Mouse (Mus musculus) c-Kit-positive CD71-positive TER-119-positive erythroid progenitor cells, embryonic 14.5 days (primary cell): ENCODE measurements around the gene Evl.

Experiments
- DNase-seq: peaks from one replicate; pipeline ENCODE4 v3.0.0-alpha.2; 2013; ENCODE audit warnings: low spot score

Evl gene

DNA sequence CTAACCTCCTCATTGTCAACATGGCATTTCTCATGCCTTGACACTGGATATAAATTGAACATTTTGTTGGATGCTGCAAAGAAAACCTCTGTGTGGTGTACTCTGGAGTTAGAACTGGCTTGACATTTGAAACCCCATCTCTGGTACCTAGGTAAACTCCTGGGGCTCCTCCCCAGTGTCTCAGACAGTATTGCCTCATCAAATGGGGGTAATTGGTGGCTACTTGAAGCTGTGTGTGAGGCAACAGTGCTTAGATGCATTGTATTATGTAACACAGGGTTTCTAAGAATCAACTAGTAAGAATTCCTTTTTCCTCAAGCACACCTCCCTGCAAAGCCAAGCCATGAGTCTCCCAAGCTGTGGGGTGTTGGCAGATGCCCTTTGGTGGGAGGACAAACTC lies 93.3 kb downstream of the Evl start:
- no peak for DNase-seq

DNA sequence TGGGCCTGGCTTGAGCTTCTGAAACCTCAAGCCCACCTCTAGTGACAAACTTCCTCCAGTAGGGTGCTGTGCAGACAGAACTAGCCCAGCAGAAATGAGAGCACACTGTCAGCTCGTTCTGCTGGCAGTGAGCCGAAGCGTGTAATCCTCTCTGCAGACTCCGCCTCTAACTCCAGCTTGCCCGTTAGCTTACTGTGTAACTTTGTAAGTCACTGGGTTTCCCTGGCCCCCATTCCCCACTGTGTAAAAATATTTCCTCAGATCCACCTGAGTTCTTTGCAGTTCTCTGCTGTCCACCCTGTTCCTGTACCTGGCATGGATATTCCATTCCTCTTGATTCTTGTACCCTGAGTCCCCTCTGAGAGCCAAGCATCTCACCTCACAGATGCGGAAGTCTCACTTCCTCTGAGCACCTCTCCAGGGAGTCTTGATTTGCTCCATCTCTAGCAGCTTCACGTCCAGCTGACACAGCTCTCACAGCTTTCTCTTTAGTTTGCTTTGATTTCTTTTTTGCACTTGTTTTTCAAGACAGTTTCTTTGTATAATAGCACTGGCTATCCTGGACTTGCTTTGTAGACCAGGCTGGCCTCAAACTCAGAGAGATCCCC lies 96.6 kb downstream of the Evl start:
- no peak for DNase-seq

DNA sequence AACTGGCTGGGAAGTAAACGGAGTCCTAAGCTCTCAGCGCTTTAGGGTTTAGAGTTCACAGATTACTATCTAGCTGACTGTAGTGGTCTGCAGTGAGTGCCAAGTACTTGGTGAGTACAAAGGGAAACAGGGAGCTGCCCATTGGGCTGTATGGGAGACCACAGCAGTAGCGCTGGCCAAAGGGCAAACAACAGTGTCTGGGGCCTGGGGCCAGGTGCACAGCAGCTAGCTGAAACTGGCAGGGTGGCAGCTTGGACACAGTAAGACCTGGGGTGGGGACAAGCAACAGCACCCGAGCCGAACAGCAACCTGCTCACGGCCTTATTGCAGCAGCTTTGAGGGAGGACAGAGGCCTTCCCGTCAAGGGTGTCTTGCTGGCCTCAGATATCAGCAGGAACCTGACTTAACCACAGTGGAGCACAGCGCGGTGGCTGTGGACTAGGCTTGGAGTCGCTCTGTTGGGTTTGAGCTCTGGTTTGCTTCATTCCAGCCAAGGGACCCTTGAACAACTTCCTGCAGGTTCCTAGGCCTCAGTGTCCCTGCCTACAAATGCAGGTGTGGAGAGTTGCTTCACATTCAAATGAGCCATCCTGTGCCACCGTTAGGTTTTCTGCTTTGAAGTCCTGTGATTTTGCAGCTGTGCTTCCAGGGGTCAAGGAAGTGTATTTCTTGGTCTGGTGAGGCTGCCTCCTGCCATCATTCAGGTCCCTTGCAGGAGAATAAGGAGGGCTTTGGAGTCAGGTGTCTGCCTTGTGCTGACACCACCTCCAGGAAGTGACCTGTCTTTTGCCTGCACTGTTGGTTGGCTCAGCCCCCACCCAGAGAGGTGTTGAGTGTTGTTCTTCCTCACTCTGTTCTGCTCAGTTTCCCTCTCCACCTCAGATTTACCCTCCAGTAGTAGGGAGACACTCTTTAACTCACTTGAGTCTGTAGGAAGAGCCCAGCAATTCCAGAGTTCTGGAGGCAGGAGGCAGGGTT lies 99.1 kb downstream of the Evl start:
- no peak for DNase-seq

DNA sequence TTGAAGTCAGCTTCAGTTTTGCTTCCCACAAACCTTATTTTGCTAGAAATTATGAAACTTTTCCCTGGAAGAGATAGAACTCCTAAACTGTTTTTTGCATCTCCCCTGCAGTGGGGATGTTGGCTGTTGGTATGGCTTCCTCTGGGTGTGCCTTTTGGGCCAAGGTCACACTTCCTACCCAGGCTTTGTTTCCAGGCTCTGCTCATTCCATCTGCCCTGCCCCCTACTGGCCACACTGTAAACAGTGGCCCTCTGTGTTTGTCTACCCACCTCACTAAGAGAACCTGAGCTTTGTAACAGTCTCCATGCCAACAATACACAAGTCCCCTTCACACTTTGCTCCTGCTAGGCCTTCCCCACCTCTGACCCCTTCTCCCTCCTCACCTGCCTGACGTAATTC lies 102.8 kb downstream of the Evl start:
- DNase-seq = peak; percentile 12

DNA sequence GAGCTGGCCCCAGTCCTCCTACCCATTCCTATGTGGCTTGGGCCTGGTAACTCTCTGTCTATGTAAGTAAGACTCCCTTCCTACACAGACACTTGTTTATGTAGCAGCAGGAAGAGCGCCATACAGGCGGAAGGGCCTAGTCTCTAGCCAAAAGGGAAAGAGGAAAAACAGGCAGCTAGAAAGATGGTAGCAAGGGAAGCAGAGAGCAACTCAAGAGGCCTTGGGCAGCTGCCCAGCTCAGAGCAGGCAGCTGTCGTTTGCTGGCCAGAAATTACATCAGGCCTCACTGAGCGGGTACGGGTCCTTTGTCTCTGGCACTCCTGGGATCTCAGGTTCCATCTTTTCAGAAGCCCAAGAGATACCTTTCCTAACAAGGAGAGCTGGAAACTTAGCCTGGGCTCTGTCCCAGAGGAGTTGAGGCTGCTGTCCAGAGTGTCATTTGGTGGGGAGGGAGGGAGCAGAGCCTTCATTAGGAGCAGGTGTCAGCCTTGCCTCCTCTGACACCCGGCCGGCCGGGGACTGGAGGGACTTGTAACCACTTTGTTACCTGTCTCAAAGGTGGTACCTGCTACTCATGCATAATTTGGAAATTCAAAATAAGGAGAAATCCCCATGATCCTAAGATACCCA lies 114.2 kb downstream of the Evl start:
- DNase-seq = no peak

DNA sequence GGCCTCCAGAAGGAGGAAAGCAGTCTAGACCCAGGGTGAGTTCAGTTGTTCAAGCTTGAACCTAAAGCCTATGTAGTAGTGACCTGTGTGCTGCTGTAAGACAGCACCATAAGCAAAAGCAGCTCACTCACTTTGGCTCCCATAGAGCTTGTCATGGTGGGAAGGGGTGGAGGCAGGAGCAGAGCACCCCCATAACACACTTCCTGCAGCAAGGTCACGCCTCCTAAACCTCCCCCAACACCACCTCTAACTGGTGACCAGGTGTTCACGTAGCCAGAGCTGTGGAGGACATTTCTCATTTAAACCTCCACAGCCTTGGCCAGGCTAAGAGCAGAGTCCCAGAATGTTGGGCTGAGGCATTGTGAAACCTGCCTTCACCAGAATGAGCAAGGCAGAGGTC lies 117.0 kb downstream of the Evl start:
- no peak for DNase-seq

DNA sequence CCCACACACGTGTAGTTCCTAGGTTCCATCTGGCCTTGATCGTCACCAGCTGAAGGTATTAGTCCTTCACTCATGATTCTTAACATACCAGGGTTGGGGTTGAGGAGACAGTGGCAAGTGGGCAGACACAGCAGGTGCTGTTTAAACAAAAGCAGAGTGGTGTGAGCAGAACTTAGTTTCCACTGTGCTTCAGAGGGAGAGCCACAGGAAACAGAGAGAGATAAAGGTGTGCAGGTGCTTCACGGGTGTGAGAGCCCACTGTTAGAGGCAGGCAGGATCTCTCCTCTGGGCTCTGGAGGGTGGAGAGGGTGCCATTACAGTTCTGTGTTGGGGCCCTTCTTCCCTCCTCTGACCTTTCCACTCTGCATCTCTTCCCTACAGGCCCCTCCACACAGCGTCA lies 118.4 kb downstream of the Evl start:
- no peak for DNase-seq

DNA sequence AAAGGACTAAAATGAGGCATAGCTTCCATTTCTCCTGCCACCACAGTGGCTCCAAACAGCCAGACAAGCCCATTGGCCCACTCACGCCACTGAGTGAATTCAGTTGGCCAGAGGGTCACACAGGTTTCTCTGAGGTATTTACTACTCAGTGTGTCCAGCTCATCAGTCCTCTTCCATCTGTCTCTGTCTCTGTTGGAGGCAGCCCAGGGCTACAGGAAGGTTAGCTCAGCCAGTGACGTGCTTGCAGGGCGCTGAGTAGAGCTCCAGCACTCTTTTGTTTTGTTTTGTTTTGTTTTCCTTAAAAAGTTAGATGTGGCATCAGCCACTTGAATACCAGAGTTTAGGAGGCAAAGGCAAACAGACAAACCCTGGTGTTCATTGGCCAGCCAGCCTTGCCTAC lies 119.0 kb downstream of the Evl start:
- no peak for DNase-seq

DNA sequence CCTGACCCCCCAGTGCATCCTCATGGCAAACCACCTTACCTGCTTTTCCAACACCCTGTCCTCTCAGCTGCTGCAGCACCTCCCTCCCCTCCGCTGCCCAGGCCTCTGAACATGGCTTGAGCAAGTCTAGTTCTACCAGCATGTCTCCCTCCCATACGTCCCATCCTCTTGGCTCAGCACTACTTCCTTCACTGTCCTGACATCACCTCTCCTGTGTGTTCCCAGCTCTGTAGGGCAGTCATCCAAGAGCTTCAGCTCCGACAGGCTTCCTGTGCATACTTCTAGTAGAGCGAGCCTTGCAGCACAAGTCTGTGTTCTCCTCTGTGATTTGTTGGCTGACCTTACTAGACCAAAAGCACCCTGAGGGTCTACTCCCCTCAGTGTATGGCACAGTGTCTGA lies 120.0 kb downstream of the Evl start:
- no peak for DNase-seq

DNA sequence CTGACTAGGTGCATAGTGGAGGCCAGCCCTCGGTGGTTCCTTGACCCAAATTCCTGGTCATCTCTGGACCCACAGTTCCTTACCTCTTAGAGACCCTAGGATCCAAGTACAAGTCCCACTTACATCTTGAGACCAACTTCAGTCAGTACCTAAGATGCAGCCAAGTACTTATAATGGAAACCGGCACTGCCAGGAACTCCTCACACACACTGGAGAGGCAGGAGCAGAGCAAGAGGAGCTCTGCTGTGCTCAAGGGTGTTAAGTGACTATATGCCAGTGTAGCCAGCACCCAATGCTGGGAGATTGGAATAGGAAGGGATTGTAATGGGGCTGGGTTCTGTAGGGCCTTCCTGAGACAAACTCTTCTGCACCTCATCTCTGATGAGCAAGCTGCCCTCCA lies 120.4 kb downstream of the Evl start:
- no peak for DNase-seq

DNA sequence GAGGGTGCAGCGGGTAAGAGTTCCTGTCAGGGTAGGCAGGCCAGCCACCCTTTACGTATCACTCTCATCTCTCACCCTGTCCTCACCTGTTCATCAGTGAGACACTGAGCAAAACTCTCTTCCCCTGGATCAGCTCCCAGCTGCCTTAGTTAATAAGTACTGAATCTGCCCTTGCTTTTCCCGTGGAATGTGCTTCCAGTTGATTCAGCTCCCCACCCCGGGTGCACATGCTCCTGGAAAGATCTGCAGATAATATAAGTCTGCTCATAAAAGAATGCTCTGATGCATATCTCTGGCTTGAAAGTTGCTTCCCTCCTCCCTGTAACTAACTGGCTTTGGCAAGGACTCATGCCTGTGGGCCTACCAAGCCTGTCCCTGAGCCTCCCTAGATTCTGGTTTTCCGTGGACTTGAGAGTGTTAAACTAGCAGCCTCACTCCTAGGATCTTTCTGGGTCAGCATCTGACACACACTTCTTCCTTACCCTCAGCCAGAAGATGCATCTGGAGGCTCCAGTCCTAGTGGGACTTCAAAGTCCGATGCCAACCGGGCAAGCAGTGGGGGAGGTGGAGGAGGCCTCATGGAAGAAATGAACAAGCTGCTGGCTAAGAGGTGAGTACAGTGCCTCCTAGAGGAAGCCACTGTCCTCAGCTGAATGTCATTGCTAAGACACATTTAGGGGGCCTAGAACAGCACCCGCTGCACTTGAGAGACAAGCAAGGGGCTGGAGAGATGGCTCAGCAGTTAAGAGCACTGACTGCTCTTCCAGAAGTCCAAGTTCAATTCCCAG lies 121.3 kb downstream of the Evl start:
- DNase-seq = no peak

DNA sequence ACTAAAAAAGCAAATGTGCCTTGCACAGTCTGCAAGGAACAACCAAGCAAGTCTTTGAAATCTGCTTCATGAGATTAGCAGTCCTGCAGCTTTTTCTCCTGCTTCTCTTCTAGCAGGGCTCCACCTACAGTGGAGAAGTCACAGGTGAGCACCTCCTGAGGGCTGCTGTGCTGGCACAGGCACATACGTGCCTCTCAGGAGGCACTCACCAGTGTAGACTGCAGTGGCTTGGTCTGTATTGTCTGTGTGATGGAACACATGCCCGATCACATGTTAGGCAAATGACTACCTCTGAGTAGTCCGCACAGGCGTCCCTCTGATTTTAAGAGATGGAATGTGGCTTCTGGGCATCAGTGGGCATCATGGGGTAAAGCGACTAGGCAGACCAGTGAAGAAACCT lies 122.6 kb downstream of the Evl start:
- no peak for DNase-seq

DNA sequence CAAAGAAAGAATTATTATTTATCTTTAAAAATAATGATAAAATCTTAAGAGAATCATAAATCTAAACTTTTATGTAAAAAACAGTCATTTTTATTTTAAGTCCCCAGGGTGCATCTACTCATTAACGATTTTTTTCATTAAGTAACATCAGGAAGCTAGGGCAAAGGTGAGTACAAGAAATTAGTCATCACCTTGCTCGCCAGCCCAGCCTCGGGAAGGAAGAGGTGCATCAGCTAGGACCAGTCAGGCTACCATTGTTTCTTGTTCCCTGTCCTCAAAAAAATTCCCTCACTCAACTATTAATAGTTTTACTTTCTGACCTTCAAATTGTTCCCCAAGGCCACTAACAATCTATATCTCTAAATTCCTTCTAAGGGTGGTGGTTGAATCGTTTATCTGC lies 123.8 kb downstream of the Evl start:
- DNase-seq = no peak

DNA sequence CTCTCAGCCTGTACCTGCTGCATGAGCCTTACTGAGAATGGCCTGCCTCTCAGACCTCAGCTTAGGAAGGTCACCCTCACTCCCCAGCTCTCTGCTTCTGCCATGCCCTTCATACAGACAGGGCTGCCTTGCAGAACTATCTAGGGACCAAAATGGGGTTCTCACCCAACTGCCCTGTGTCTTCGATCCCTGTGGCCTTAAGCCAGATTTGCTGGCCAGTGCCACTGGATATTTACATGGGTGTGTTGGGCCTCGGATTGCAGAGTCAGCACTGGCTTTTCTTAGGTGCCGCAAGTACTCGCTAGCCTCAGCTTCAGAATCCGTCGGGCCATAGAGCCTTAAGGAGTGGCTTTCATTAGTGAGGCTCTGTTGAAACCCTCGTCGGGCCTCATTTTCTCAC lies 126.3 kb downstream of the Evl start:
- no peak for DNase-seq

DNA sequence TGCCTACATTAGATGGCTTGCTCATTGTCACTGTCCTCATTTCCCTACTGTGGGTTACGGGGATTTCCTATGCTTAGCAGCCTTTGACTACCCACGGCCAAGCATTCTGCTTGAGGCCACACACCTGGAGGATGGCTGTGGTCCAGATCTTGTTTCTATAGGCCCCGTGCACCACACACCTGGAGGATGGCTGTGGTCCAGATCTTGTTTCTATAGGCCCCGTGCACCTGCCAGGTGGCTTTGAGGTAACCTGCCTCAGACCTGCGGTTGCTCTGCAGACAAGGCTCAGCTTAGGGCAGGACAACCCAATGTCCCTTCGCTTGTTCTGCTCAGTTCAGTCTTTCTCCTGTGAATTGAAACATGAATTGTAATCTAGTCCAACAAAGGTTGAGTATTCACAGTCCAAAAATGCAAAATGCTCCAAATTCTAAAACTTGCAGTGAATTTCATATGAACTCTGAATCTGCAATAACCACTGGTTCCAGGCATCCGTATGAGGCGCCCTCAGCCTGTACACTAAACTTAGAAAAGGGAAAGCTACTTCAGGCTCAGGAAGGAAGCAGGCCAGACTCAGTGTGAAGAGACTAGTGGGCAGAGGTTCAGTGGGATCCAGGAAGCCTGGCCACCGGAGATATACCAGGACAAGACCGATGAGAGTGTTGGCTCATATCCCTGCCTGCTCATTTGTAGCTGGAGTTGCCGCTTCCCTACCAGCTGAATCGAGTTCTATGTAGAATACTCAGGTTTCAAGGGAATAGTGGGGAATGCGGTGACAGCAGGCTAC lies 127.9 kb downstream of the Evl start:
- no peak for DNase-seq

DNA sequence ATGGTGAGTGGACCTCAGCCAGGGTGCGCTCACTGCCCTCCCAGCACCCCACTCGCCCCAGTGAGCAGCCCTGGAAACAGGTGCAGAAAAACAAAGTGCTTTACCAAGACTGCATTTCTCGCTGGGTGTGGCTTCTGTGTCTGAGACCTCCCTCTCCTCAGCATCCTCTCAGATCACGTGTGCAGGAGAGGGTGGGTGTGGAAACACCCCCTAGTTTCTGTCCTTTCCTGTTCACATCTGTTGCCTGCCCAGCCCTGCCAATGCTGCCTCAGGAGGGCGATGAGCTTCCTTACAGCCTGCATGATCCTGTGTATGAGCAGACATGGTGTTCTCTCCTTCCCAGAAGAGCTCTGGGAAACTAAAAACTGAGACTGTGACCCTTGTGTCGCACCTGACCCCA lies 131.9 kb downstream of the Evl start:
- no peak for DNase-seq

DNA sequence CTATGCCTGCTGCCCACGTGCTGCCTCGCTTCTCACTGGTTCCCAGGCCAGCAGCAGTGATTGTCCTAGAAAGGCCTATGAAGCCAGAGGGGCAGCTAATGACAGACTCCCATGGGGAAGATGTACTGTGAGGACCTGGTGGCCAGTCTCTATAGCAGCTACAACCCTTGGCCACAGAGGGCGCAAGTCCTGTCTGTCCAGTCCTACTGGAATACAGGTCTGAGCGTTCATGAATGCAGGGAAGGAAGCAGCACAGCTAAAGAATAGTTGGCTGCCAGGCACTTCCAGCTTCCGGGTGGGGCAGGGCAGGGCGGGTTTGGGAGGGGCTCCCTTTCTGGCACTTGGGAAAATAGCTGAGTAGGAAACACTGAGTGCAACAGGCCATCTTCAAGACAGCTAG lies 132.4 kb downstream of the Evl start:
- DNase-seq = no peak

DNA sequence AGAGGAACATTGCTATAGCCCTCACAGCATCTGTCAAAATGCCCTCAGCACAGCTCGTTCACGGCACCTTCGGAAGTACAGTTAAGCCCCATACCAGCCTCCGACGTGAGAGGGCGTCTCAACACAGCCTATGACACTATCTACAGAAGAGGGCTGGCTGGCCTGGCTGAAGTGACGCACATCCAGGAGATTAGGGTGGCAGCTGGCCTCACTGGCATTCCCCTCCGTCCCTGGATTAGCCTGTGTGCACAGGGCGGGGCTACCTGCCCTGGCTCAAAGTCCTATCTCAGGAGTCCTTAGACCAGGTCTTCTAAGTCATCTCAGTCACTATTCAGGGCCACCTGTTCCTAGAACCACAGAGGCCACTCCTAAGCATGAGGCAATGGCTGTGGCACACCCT lies 134.6 kb downstream of the Evl start:
- no peak for DNase-seq

DNA sequence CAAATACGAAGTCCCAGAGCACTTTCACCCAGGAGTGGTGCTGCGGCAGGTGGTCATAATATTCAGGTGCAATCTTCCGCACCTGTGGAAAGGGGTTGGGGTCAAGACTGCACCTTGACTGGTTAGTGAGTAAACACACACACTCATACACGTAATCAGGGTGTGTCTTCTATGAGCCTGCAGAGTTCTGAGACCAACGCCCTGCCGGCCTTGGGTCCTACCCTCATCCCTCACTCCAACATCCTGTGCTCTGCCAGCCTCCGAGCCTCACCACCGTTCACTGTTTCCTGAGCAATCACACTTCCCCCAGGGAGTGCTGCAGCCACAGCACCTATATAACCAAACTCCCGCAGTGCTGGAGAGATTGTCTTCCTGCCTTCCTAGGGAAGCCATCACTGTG lies 136.0 kb downstream of the Evl start:
- DNase-seq = no peak

DNA sequence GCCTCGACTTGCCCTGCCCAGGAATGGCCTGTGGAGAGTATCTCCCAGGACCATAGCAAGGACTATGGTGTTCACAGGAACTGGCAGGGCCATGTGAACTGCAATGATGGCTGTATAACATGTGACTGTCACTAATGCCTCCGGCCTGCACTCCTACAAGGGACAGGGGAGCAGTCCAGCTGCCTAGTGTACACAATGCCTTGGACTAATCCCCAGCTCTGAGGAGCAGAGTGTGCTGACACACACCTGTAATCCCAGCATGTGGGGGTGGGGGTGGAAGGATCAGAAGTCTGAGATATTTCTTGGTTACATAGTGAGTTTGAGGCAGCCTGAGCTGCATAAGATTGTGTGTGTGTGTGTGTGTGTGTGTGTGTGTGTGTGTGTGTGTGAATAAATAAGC lies 139.1 kb downstream of the Evl start:
- DNase-seq = no peak

DNA sequence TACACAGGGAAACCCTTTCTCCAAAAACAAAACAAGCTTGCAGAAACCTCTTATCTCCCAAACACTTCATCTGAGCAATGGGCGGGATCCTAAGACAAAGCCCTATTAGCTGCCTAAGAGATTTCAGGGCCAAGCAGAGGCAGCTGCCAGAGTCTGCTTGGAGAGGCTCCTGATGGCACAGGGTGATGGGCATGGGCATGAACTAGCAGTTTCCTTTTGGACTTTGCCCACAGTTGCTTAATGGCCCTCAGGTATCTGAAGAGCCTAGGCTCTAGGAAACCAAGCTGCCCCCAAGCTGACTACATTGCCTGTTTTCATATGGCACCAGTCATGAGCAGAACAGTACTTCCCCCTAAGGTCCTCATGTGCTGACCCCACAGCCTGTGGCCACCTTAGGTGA lies 139.7 kb downstream of the Evl start:
- DNase-seq = no peak
